Mouse (Mus musculus) gastrocnemius, postnatal 25 days (tissue): ENCODE measurements around the gene 2310079G19Rik. TPM values are rescaled to one million over a fixed set of nuclear protein-coding genes. Genes with fewer than 3 reads are reported as not detected.

Source experiments
- DNase-seq: peaks from one replicate; pipeline ENCODE4 v3.0.0; 2022
- long read RNA-seq, 2 experiments: library from polyadenylated mRNA; stranded (forward); transcript quantifications; one replicate each; pipeline ENCODE4 v2.0.0; 2021
- total RNA-seq, 2 experiments: library from RNA; stranded (reverse); gene quantifications; 1 replicate in 1 of 2; 2 replicates in 1 of 2; pipeline ENCODE4 v1.2.3; 2021

The 2310079G19Rik gene
- total RNA-seq = not detected
- long read RNA-seq, experiment 1 = 0 reads
- long read RNA-seq, experiment 2 = 0 reads

- DNase-seq = no peak
Measured at GRCm38 (mm10) chr16:88627566-88627965, at the start of gene 2310079G19Rik. 2310079G19Rik (minus strand) TSS chr16:88627666.

- no peak for DNase-seq
Measured at GRCm38 (mm10) chr16:88671571-88671970, 44.1 kb upstream of the 2310079G19Rik start, which contains the start of gene Krtap27-1. Krtap27-1 (minus strand) TSS chr16:88671671.

- no peak for DNase-seq
Measured at GRCm38 (mm10) chr16:88657426-88657825, 30.0 kb upstream of the 2310079G19Rik start.

GRCm38 (mm10) chr16:88651952-88652351, 24.5 kb upstream of the 2310079G19Rik start:
- DNase-seq = no peak

GRCm38 (mm10) chr16:88651082-88651481, 23.6 kb upstream of the 2310079G19Rik start:
- no peak for DNase-seq

- DNase-seq = no peak
Measured at GRCm38 (mm10) chr16:88647358-88647846, 19.9 kb upstream of the 2310079G19Rik start, which contains the start of gene Krtap26-1. Krtap26-1 (minus strand) TSS chr16:88647796.

GRCm38 (mm10) chr16:88646366-88647111, 19.1 kb upstream of the 2310079G19Rik start:
- DNase-seq = no peak

GRCm38 (mm10) chr16:88640053-88640452, 12.6 kb upstream of the 2310079G19Rik start:
- no peak for DNase-seq

- no peak for DNase-seq
Measured at GRCm38 (mm10) chr16:88635142-88635541, 7.7 kb upstream of the 2310079G19Rik start.

GRCm38 (mm10) chr16:88631474-88631873, 4.0 kb upstream of the 2310079G19Rik start:
- no peak for DNase-seq

- no peak for DNase-seq
Measured at GRCm38 (mm10) chr16:88612712-88613111, 14.8 kb downstream of the 2310079G19Rik start.

GRCm38 (mm10) chr16:88611922-88612321, 15.5 kb downstream of the 2310079G19Rik start, which contains the start of gene Krtap24-1:
Krtap24-1 (minus strand) TSS chr16:88612279.
- no peak for DNase-seq

GRCm38 (mm10) chr16:88604570-88604969, 22.9 kb downstream of the 2310079G19Rik start:
- no peak for DNase-seq

GRCm38 (mm10) chr16:88602464-88602863, 25.0 kb downstream of the 2310079G19Rik start:
- no peak for DNase-seq

GRCm38 (mm10) chr16:88600303-88600702, 27.2 kb downstream of the 2310079G19Rik start:
- no peak for DNase-seq

- DNase-seq = no peak
Measured at GRCm38 (mm10) chr16:88599504-88600237, 27.8 kb downstream of the 2310079G19Rik start.

GRCm38 (mm10) chr16:88592758-88593157, 34.7 kb downstream of the 2310079G19Rik start:
- DNase-seq = no peak

- no peak for DNase-seq
Measured at GRCm38 (mm10) chr16:88583338-88583737, 44.1 kb downstream of the 2310079G19Rik start.
